Mouse (Mus musculus) heart, embryonic 16.5 days (tissue): ENCODE data around the gene Prickle2. TPM values are rescaled to one million over a fixed set of nuclear protein-coding genes. Genes with fewer than 3 reads are reported as not detected.

Experiments used
- ATAC-seq: fragments of 200-750 bp; cut with Nextera tagmentation; replicated peaks from 2 replicates; pipeline ENCODE4 v1.8.0; 2017; ENCODE audit warnings: moderate number of reproducible peaks; ENCODE audit not compliant: insufficient read depth, low FRiP score; ENCODE audit errors: extremely low read depth
- H3K27ac ChIP-seq: fragments of 300-500 bp; sonication (generic); 2 replicates; pipeline ENCODE4 v1.5.1; 2014; ENCODE audit warnings: mild to moderate bottlenecking, low read length, control low read depth, moderate library complexity
- H3K27me3 ChIP-seq: fragments of 300-500 bp; sonication (generic); 2 replicates; pipeline ENCODE4 v1.6.1; 2014; ENCODE audit warnings: low read length, mixed read lengths; ENCODE audit not compliant: control insufficient read depth, insufficient read depth
- H3K36me3 ChIP-seq: fragments of 300-500 bp; sonication (generic); 2 replicates; pipeline ENCODE4 v1.6.1; 2014; ENCODE audit not compliant: control insufficient read depth, insufficient read depth
- H3K4me1 ChIP-seq: fragments of 300-500 bp; sonication (generic); 2 replicates; pipeline ENCODE4 v1.6.1; 2014; ENCODE audit warnings: low read length, mixed read lengths; ENCODE audit not compliant: control insufficient read depth, insufficient read depth
- H3K4me2 ChIP-seq: fragments of 300-500 bp; sonication (generic); 2 replicates; pipeline ENCODE4 v1.6.1; 2014; ENCODE audit warnings: low read depth, mild to moderate bottlenecking, control low read depth, low read length
- H3K4me3 ChIP-seq: fragments of 300-500 bp; sonication (generic); 2 replicates; pipeline ENCODE4 v1.5.1; 2014; ENCODE audit warnings: mild to moderate bottlenecking, control low read depth, low read length
- H3K9ac ChIP-seq: fragments of 300-500 bp; sonication (generic); 2 replicates; pipeline ENCODE4 v1.6.1; 2014; ENCODE audit warnings: low read length, control low read depth
- H3K9me3 ChIP-seq: fragments of 300-500 bp; sonication (generic); replicated peaks from 2 replicates; pipeline ENCODE4 v1.6.1; 2016; ENCODE audit warnings: low read length; ENCODE audit not compliant: control insufficient read depth
- WGBS: fragments of 180-500 bp; shearing (Covaris S2); extraction: QIAGEN DNeasy Blood & Tissue Kit; methylation state at CpG from one replicate; pipeline ENCODE4 v1.1.7; 2014; 5-methylcytosine and 5-hydroxymethylcytosine counted together
- polyA plus RNA-seq: library from polyadenylated mRNA; unstranded; fragments of >200 nt; fragmentation: Nextera tagmentation; extraction: Ambion mirVana; gene quantifications from 2 replicates; pipeline ENCODE4 v1.2.1, GENCODE M21; 2015

The Prickle2 gene
- polyA plus RNA-seq, 1 experiment from 2014 or later, result 4.2 TPM

GRCm38 (mm10) chr6:92549246-92549645, 156.7 kb downstream of the Prickle2 start:
- no peaks in the 10 kb centered on the region for H3K27me3 ChIP-seq
- H3K4me1 ChIP-seq, result no peaks in the 10 kb centered on the region
- no peak overlapping the region for H3K9ac ChIP-seq
- no peaks in the 10 kb centered on the region for H3K36me3 ChIP-seq
- no peak overlapping the region for H3K27ac ChIP-seq
- WGBS, result 68% methylated on average over 8 of the region's 8 CpGs
- ATAC-seq, result no peak
- no peak overlapping the region for H3K4me2 ChIP-seq
- no peak overlapping the region for H3K4me3 ChIP-seq
- H3K9me3 ChIP-seq, result no peaks in the 10 kb centered on the region

GRCm38 (mm10) chr6:92545204-92545603, 160.8 kb downstream of the Prickle2 start:
- Histone ChIP-seq H3K36me3 (no peaks in the 10 kb centered on the region), H3K4me2 (no peak overlapping the region), H3K9me3 (no peaks in the 10 kb centered on the region), H3K4me3 (no peak overlapping the region), H3K4me1 (no peaks in the 10 kb centered on the region), H3K27ac (no peak overlapping the region), H3K27me3 (no peaks in the 10 kb centered on the region), H3K9ac (no peak overlapping the region)
- WGBS, result 79% methylated on average over 2 of the region's 2 CpGs
- ATAC-seq, result no peak

DNA sequence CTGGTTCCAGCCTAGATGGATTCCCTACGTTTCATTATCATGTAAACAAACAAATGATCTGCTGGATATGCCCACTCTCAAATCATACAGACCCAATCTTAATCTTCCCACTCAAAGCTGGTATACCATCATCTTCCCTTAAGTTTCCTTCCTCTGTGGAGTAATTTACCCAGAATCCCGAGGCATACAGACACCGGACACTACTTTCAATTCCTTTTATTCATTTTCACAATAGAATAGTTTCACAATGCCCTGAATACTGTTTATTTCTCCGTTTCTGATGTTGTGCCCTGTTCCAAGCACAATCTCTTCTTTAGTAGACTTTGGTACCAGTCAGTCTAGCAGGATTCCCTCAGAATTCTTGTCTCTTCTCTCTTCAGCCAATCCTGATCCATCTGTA, 162.1 kb downstream of the Prickle2 start:
- Histone ChIP-seq H3K27me3 (no peaks in the 10 kb centered on the region), H3K4me2 (no peak overlapping the region)

DNA sequence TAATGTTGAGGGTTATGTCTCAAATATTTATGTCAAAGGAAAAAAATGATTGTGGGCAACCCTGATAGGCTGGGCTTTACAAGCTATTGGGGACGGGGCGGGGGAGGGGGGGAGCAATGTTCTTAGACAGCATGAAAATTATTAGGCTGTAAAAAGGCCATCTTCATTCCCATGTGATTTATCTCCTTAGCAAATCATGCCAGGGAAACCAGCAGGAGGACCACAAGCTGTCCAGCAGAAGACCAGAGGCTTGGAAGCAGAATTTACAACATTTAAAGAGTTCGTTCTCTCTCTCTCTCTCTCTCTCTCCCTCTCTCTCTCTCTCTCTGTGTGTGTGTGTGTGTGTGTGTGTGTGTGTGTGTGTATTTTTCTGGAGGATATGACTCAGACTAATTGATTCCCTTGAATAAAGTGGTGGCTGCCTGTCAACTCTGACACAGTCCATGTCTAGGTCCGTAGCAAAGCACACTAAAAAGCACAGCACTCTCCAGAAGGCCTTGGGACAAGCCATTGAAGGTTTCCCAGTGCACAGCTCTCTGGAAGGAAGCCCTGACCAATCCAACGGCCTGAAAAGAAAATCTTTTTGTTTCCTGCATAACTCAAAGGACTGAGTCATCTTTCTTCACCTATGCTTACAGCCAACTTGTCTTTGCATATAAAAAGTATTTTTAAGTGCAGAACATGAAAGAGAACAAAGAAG, 163.4 kb downstream of the Prickle2 start:
- Histone ChIP-seq H3K4me3 (no peak overlapping the region), H3K4me1 (no peaks in the 10 kb centered on the region), H3K9me3 (no peaks in the 10 kb centered on the region), H3K4me2 (no peak overlapping the region), H3K27me3 (no peaks in the 10 kb centered on the region), H3K9ac (no peak overlapping the region), H3K36me3 (no peaks in the 10 kb centered on the region), H3K27ac (no peak overlapping the region)
- ATAC-seq, result peak; percentile 78
- WGBS, result 63% methylated on average over 5 of the region's 5 CpGs

More for the DNA sequence above, 162.1 kb downstream of the Prickle2 start:
- no peaks in the 10 kb centered on the region for H3K9me3 ChIP-seq
- ATAC-seq, result no peak
- H3K4me3 ChIP-seq, result no peak overlapping the region
- no peak overlapping the region for H3K9ac ChIP-seq
- 84% methylated on average over 4 of the region's 4 CpGs for WGBS
- no peaks in the 10 kb centered on the region for H3K4me1 ChIP-seq
- no peaks in the 10 kb centered on the region for H3K36me3 ChIP-seq
- H3K27ac ChIP-seq, result no peak overlapping the region

- Histone ChIP-seq H3K27me3 (no peaks in the 10 kb centered on the region), H3K9me3 (no peaks in the 10 kb centered on the region), H3K4me1 (0 out of 2 replicates have a peak, but pooled peaks cover 6% of the 10 kb centered on the region), H3K27ac (peak overlapping the region; percentile 78), H3K9ac (peak overlapping the region; percentile 74), H3K4me3 (peak overlapping the region; percentile 66), H3K36me3 (no peaks in the 10 kb centered on the region), H3K4me2 (peak overlapping the region; percentile 75)
- peak; percentile 90 for ATAC-seq
- WGBS, result 9% methylated on average over 11 of the region's 11 CpGs
Observed at GRCm38 (mm10) chr6:92534226-92535031, 171.5 kb downstream of the Prickle2 start.

- no peak for ATAC-seq
- H3K27ac ChIP-seq, result 0 out of 2 replicates have a peak overlapping the region, but pooled peaks have one; percentile 25
- 57% methylated on average over 8 of the region's 8 CpGs for WGBS
- H3K4me1 ChIP-seq, result 0 out of 2 replicates have a peak, but pooled peaks cover 6% of the 10 kb centered on the region
- no peak overlapping the region for H3K9ac ChIP-seq
- no peaks in the 10 kb centered on the region for H3K36me3 ChIP-seq
- H3K4me2 ChIP-seq, result peak overlapping the region; percentile 75
- H3K27me3 ChIP-seq, result no peaks in the 10 kb centered on the region
- H3K4me3 ChIP-seq, result peak overlapping the region; percentile 66
- no peaks in the 10 kb centered on the region for H3K9me3 ChIP-seq
Observed at GRCm38 (mm10) chr6:92533306-92534063, 172.5 kb downstream of the Prickle2 start.

- Histone ChIP-seq H3K4me2 (peak overlapping the region; percentile 75; the same call in 1 of the 2 replicates), H3K4me3 (0 out of 2 replicates have a peak overlapping the region, but pooled peaks have one; percentile 2), H3K9me3 (no peaks in the 10 kb centered on the region), H3K4me1 (0 out of 2 replicates have a peak, but pooled peaks cover 6% of the 10 kb centered on the region), H3K9ac (no peak overlapping the region), H3K27ac (peak overlapping the region; percentile 9; the same call in 1 of the 2 replicates), H3K27me3 (no peaks in the 10 kb centered on the region), H3K36me3 (no peaks in the 10 kb centered on the region)
- ATAC-seq, result no peak
- WGBS, result 44% methylated on average over 3 of the region's 3 CpGs
Observed at GRCm38 (mm10) chr6:92532896-92533295, 173.1 kb downstream of the Prickle2 start.

GRCm38 (mm10) chr6:92532331-92532730, 173.6 kb downstream of the Prickle2 start:
- 51% methylated on average over 6 of the region's 6 CpGs for WGBS
- no peak for ATAC-seq
- Histone ChIP-seq H3K27me3 (no peaks in the 10 kb centered on the region), H3K9ac (no peak overlapping the region), H3K27ac (peak overlapping the region; percentile 9; the same call in 1 of the 2 replicates), H3K4me1 (0 out of 2 replicates have a peak, but pooled peaks cover 7% of the 10 kb centered on the region), H3K9me3 (no peaks in the 10 kb centered on the region), H3K36me3 (no peaks in the 10 kb centered on the region), H3K4me3 (no peak overlapping the region), H3K4me2 (peak overlapping the region; percentile 75; the same call in 1 of the 2 replicates)
